ENCODE assay signal across 8 mouse cellular contexts in the genomic region with DNA sequence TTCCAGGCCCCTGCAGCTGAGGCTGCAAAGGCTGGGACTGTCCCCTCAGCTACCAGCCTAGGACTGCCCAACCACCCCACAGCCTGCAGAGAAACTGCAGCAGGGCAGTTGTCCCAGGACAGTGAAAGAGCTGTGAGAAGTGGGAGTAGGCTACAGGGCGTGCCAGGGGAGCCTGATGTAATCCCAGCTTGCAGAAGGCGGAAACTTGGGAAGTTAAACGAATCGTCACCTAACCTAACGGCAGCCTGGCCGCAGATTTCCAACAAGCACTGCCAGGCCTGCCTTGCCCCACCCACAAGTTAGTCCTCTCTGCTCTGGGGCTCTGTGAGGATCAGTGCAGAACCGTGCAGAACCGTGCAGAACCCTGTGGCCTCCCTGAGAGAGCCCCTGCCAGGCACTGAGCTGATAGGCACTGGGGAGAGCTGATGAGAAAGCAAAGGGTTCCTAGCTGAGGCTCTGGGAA. TPM values are rescaled to one million over a fixed set of nuclear protein-coding genes. Genes with fewer than 3 reads are reported as not detected.
DNase-seq lines count a peak whose midpoint lies in the region; ATAC-seq and TF ChIP-seq lines count a peak whose summit lies in the region.

No protein-coding gene starts in this region.

- H3K27ac ChIP-seq in midbrain, embryonic 16.5 days (ENCODE audit: low read length), result 0 out of 2 replicates have a peak overlapping the region, but pooled peaks have one; percentile 5
- no peak overlapping the region for H3K27ac ChIP-seq in midbrain, embryonic 15.5 days
- peak overlapping the region; percentile 82 for H3K27ac ChIP-seq in embryonic facial prominence, embryonic 15.5 days (replicated peaks)
- peak overlapping the region; percentile 40 for H3K27ac ChIP-seq in heart, embryonic 16.5 days (ENCODE audit: low read length)
- H3K27ac ChIP-seq in limb, embryonic 13.5 days, result peak overlapping the region; percentile 77
- H3K27ac ChIP-seq in small intestine, adult 2 months (ENCODE audit: insufficient read depth, low read depth, low read length), result peak overlapping the region; percentile 92

- no peak overlapping the region for H3K4me3 ChIP-seq in midbrain, embryonic 16.5 days (ENCODE audit: low read depth, low read length)
- H3K4me3 ChIP-seq in midbrain, embryonic 15.5 days, result no peak overlapping the region
- H3K4me3 ChIP-seq in embryonic facial prominence, embryonic 15.5 days (replicated peaks), result no peak overlapping the region
- no peak overlapping the region for H3K4me3 ChIP-seq in heart, embryonic 16.5 days (ENCODE audit: low read length)
- no peak overlapping the region for H3K4me3 ChIP-seq in limb, embryonic 13.5 days
- H3K4me3 ChIP-seq in small intestine, adult 2 months (ENCODE audit: low read depth, low read length), result 0 out of 2 replicates have a peak overlapping the region, but pooled peaks have one; percentile 10

- H3K36me3 ChIP-seq in midbrain, embryonic 16.5 days (ENCODE audit: control insufficient read depth, insufficient read depth, low read length), result no peaks in the 10 kb centered on the region
- H3K36me3 ChIP-seq in midbrain, embryonic 15.5 days (replicated peaks), result no peaks in the 10 kb centered on the region
- H3K36me3 ChIP-seq in embryonic facial prominence, embryonic 15.5 days, result no peaks in the 10 kb centered on the region
- H3K36me3 ChIP-seq in heart, embryonic 16.5 days (ENCODE audit: control insufficient read depth, insufficient read depth), result no peaks in the 10 kb centered on the region
- no peaks in the 10 kb centered on the region for H3K36me3 ChIP-seq in limb, embryonic 13.5 days
- H3K36me3 ChIP-seq in small intestine, adult 2 months (ENCODE audit: control insufficient read depth, insufficient read depth, low read length), result no peaks in the 10 kb centered on the region

- no peak for TF ChIP-seq CTCF in small intestine, adult 2 months (IDR thresholded peaks at IDR 0.05; ENCODE audit: extremely low read depth, insufficient read length, insufficient replicate concordance, low read depth, low read length)

- 35% methylated on average over 8 of the region's 8 CpGs for whole genome bisulfite sequencing in midbrain, embryonic 16.5 days
- WGBS in midbrain, embryonic 15.5 days, result 39% methylated on average over 8 of the region's 8 CpGs
- WGBS in embryonic facial prominence, embryonic 15.5 days, result 13% methylated on average over 8 of the region's 8 CpGs
- 16% methylated on average over 8 of the region's 8 CpGs for WGBS in heart, embryonic 16.5 days
- 14% methylated on average over 8 of the region's 8 CpGs for WGBS in limb, embryonic 13.5 days
- 13% methylated on average over 8 of the region's 8 CpGs for WGBS in small intestine, adult 2 months

- peaks cover 25% of the 10 kb centered on the region for H3K4me1 ChIP-seq in midbrain, embryonic 16.5 days (ENCODE audit: control insufficient read depth, insufficient read depth, low read length)
- peaks cover 31% of the 10 kb centered on the region for H3K4me1 ChIP-seq in midbrain, embryonic 15.5 days
- peaks cover 42% of the 10 kb centered on the region for H3K4me1 ChIP-seq in embryonic facial prominence, embryonic 15.5 days
- H3K4me1 ChIP-seq in heart, embryonic 16.5 days (ENCODE audit: control insufficient read depth, insufficient read depth, low read length), result peaks cover 31% of the 10 kb centered on the region
- H3K4me1 ChIP-seq in limb, embryonic 13.5 days, result peaks cover 46% of the 10 kb centered on the region
- peaks cover 37% of the 10 kb centered on the region for H3K4me1 ChIP-seq in small intestine, adult 2 months (ENCODE audit: control insufficient read depth, insufficient read depth, insufficient read length, low read length)

- peak; percentile 19; the same call in 1 of the 2 replicates for TF ChIP-seq POLR2A in small intestine, adult 2 months (IDR thresholded peaks at IDR 0.05; ENCODE audit: low read depth, low read length)

- H3K9ac ChIP-seq in midbrain, embryonic 16.5 days (ENCODE audit: low read depth, low read length), result no peak overlapping the region
- no peak overlapping the region for H3K9ac ChIP-seq in midbrain, embryonic 15.5 days
- no peak overlapping the region for H3K9ac ChIP-seq in embryonic facial prominence, embryonic 15.5 days
- H3K9ac ChIP-seq in heart, embryonic 16.5 days (ENCODE audit: low read length), result no peak overlapping the region; the same call in none of the 2 replicates
- H3K9ac ChIP-seq in limb, embryonic 13.5 days, result peak overlapping the region; percentile 54

- no peak for DNase-seq in thymus, postnatal 0 days (ENCODE audit: low spot score)
- DNase-seq in spleen, postnatal 4 days (ENCODE audit: low spot score in 2 of 2), result no peak

- H3K27me3 ChIP-seq in midbrain, embryonic 16.5 days (ENCODE audit: control insufficient read depth, insufficient read depth, low read depth, low read length), result no peaks in the 10 kb centered on the region
- H3K27me3 ChIP-seq in midbrain, embryonic 15.5 days (replicated peaks), result no peaks in the 10 kb centered on the region
- no peaks in the 10 kb centered on the region for H3K27me3 ChIP-seq in embryonic facial prominence, embryonic 15.5 days
- no peaks in the 10 kb centered on the region for H3K27me3 ChIP-seq in heart, embryonic 16.5 days (ENCODE audit: control insufficient read depth, insufficient read depth, low read length)
- peaks cover 22% of the 10 kb centered on the region; the same call in 1 of the 2 replicates for H3K27me3 ChIP-seq in limb, embryonic 13.5 days
- H3K27me3 ChIP-seq in small intestine, adult 2 months (ENCODE audit: control insufficient read depth, insufficient read depth, low read length), result no peaks in the 10 kb centered on the region

- no peak; the same call in 1 of the 2 replicates for ATAC-seq in midbrain, embryonic 16.5 days
- no peak for ATAC-seq in midbrain, embryonic 15.5 days (replicated peaks)
- peak; percentile 73 for ATAC-seq in embryonic facial prominence, embryonic 15.5 days (ENCODE audit: insufficient number of reproducible peaks, low FRiP score, low TSS enrichment, low read depth)
- peak; percentile 72 for ATAC-seq in heart, embryonic 16.5 days (replicated peaks; ENCODE audit: extremely low read depth, insufficient read depth, low FRiP score)
- peak; percentile 49; the same call in 1 of the 2 replicates for ATAC-seq in limb, embryonic 13.5 days (ENCODE audit: low FRiP score, low read depth)

- H3K4me2 ChIP-seq in midbrain, embryonic 16.5 days (ENCODE audit: low read length), result no peak overlapping the region
- H3K4me2 ChIP-seq in midbrain, embryonic 15.5 days, result no peak overlapping the region
- peak overlapping the region; percentile 8 for H3K4me2 ChIP-seq in embryonic facial prominence, embryonic 15.5 days (replicated peaks)
- no peak overlapping the region for H3K4me2 ChIP-seq in heart, embryonic 16.5 days (ENCODE audit: low read depth, low read length)
- peak overlapping the region; percentile 32; the same call in 1 of the 2 replicates for H3K4me2 ChIP-seq in limb, embryonic 13.5 days (replicated peaks)

- no peaks in the 10 kb centered on the region for H3K9me3 ChIP-seq in midbrain, embryonic 16.5 days (replicated peaks; ENCODE audit: control insufficient read depth, low read length, poor library complexity, severe bottlenecking)
- no peaks in the 10 kb centered on the region for H3K9me3 ChIP-seq in midbrain, embryonic 15.5 days
- H3K9me3 ChIP-seq in embryonic facial prominence, embryonic 15.5 days (replicated peaks), result no peaks in the 10 kb centered on the region
- H3K9me3 ChIP-seq in heart, embryonic 16.5 days (replicated peaks; ENCODE audit: control insufficient read depth, low read length), result no peaks in the 10 kb centered on the region
- H3K9me3 ChIP-seq in limb, embryonic 13.5 days, result no peaks in the 10 kb centered on the region

RNA-seq across cellular contexts. Expression of gene Dagla, which starts 7.6 kb away (rescaled TPM):
- 11.8 and 14.1 TPM in 2 replicates for polyA plus RNA-seq in midbrain, embryonic 16.5 days (2015; fragmentation: Nextera tagmentation; extraction: Ambion mirVana)
- polyA plus RNA-seq in midbrain, embryonic 15.5 days (2015; fragmentation: Nextera tagmentation; extraction: Ambion mirVana), result 12.7 and 13.4 TPM in 2 replicates
- 2.8 and 3.5 TPM in 2 replicates for polyA plus RNA-seq in embryonic facial prominence, embryonic 15.5 days (2015; fragmentation: Nextera tagmentation; extraction: Ambion mirVana)
- 0.89 and 0.92 TPM in 2 replicates for polyA plus RNA-seq in heart, embryonic 16.5 days (2015; fragmentation: Nextera tagmentation; extraction: Ambion mirVana)
- 2.0 and 2.5 TPM in 2 replicates for polyA plus RNA-seq in limb, embryonic 13.5 days (2015; fragmentation: Nextera tagmentation; extraction: Ambion mirVana)
- polyA plus RNA-seq in small intestine, adult 2 months (2012; rRNA removed), result 5.6 and 8.7 TPM in 2 replicates
- polyA plus RNA-seq in thymus, postnatal 0 days (2015; fragmentation: Nextera tagmentation; extraction: Ambion mirVana), result 0.17 and 0.18 TPM in 2 replicates

RNA-seq across cellular contexts. Expression of gene Myrf, which starts 56.5 kb away (rescaled TPM):
- polyA plus RNA-seq in midbrain, embryonic 16.5 days (2015; fragmentation: Nextera tagmentation; extraction: Ambion mirVana), result 0.57 and 0.82 TPM in 2 replicates
- 0.62 and 0.79 TPM in 2 replicates for polyA plus RNA-seq in midbrain, embryonic 15.5 days (2015; fragmentation: Nextera tagmentation; extraction: Ambion mirVana)
- 0.41 and 0.65 TPM in 2 replicates for polyA plus RNA-seq in embryonic facial prominence, embryonic 15.5 days (2015; fragmentation: Nextera tagmentation; extraction: Ambion mirVana)
- 4.2 TPM in 2 replicates for polyA plus RNA-seq in heart, embryonic 16.5 days (2015; fragmentation: Nextera tagmentation; extraction: Ambion mirVana)
- 1.3 and 1.9 TPM in 2 replicates for polyA plus RNA-seq in limb, embryonic 13.5 days (2015; fragmentation: Nextera tagmentation; extraction: Ambion mirVana)
- 58.3 and 65.5 TPM in 2 replicates for polyA plus RNA-seq in small intestine, adult 2 months (2012; rRNA removed)
- polyA plus RNA-seq in thymus, postnatal 0 days (2015; fragmentation: Nextera tagmentation; extraction: Ambion mirVana), result 0.03 and 0.12 TPM in 2 replicates

Comparison
In these comparisons a context has a peak if more than half of its experiments do, and no peak if none do; other contexts are left out.
1. ATAC-seq: peak in embryonic facial prominence, embryonic 15.5 days (single experiment), heart, embryonic 16.5 days (single experiment) and limb, embryonic 13.5 days (single experiment); none in midbrain, embryonic 16.5 days (single experiment) and midbrain, embryonic 15.5 days (single experiment).
2. H3K4me2 ChIP-seq: peak in embryonic facial prominence, embryonic 15.5 days (single experiment) and limb, embryonic 13.5 days (single experiment); none in midbrain, embryonic 16.5 days (single experiment), midbrain, embryonic 15.5 days (single experiment) and heart, embryonic 16.5 days (single experiment).
3. RNA of gene Myrf, which starts 56.5 kb away (polyA plus RNA-seq): 58.3 to 65.5 TPM in small intestine, adult 2 months; 4.2 TPM in heart, embryonic 16.5 days, 1.3 to 1.9 TPM in limb, embryonic 13.5 days, 0.57 to 0.82 TPM in midbrain, embryonic 16.5 days, 0.41 to 0.65 TPM in embryonic facial prominence, embryonic 15.5 days, 0.62 to 0.79 TPM in midbrain, embryonic 15.5 days and 0.03 to 0.12 TPM in thymus, postnatal 0 days; every median in the first group is over 10 times any median in the second.